Mouse (Mus musculus) midbrain, embryonic 15.5 days (tissue): ENCODE measurements around the gene Ncoa4. TPM values are rescaled to one million over a fixed set of nuclear protein-coding genes. Genes with fewer than 3 reads are reported as not detected.

Experiments
- ATAC-seq: fragments of 200-750 bp; cut with Nextera tagmentation; replicated peaks from 2 replicates; pipeline ENCODE4 v1.8.0; 2017; ENCODE audit warnings: moderate TSS enrichment
- H3K27ac ChIP-seq: fragments of 300-500 bp; sonication (generic); 2 replicates; pipeline ENCODE4 v1.5.1; 2015; ENCODE audit warnings: mild to moderate bottlenecking, inconsistent platforms
- H3K27me3 ChIP-seq: fragments of 300-500 bp; sonication (generic); replicated peaks from 2 replicates; pipeline ENCODE4 v1.6.1; 2015; ENCODE audit warnings: inconsistent platforms
- H3K36me3 ChIP-seq: fragments of 300-500 bp; sonication (generic); replicated peaks from 2 replicates; pipeline ENCODE4 v1.6.1; 2015; ENCODE audit warnings: inconsistent platforms
- H3K4me1 ChIP-seq: fragments of 300-500 bp; sonication (generic); 2 replicates; pipeline ENCODE4 v1.6.1; 2015; ENCODE audit warnings: inconsistent platforms
- H3K4me2 ChIP-seq: fragments of 300-500 bp; sonication (generic); 2 replicates; pipeline ENCODE4 v1.6.1; 2015; ENCODE audit warnings: inconsistent platforms, mild to moderate bottlenecking, moderate library complexity
- H3K4me3 ChIP-seq: fragments of 300-500 bp; sonication (generic); 2 replicates; pipeline ENCODE4 v1.5.1; 2015; ENCODE audit warnings: mild to moderate bottlenecking, inconsistent platforms
- H3K9ac ChIP-seq: fragments of 300-500 bp; sonication (generic); 2 replicates; pipeline ENCODE4 v1.6.1; 2015; ENCODE audit warnings: mild to moderate bottlenecking, inconsistent platforms
- H3K9me3 ChIP-seq: fragments of 300-500 bp; sonication (generic); 2 replicates; pipeline ENCODE4 v1.6.1; 2016; ENCODE audit warnings: inconsistent platforms
- WGBS: fragments of 180-500 bp; shearing (Covaris S2); methylation state at CpG from one replicate; pipeline ENCODE4 v1.1.7; 2015; ENCODE audit warnings: mixed read lengths; 5-methylcytosine and 5-hydroxymethylcytosine counted together
- polyA plus RNA-seq: library from polyadenylated mRNA; unstranded; fragments of >200 nt; fragmentation: Nextera tagmentation; extraction: Ambion mirVana; gene quantifications from 2 replicates; pipeline ENCODE4 v1.2.1, GENCODE M21; 2015

Ncoa4 gene
- polyA plus RNA-seq, 1 experiment from 2014 or later, result 104 TPM

DNA sequence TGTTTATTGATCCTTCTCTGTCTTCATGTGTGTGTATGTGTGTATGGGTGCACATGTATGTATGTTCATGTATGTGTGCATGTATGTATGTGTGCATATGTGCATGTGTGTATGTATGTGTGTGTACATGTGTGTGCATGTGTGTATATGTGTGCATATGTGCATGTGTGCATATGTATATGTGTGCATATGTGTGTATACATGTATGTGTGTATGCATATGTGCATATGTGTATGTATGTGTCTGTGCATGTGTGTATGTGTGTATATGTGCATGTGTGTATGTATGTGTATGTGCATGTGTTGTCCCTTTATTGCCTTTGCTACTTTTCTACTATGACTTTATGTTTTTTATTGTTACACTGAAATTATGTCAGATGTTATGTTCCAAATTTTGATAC lies 14.9 kb upstream of the Ncoa4 start:
- H3K27ac ChIP-seq, result no peak overlapping the region

DNA sequence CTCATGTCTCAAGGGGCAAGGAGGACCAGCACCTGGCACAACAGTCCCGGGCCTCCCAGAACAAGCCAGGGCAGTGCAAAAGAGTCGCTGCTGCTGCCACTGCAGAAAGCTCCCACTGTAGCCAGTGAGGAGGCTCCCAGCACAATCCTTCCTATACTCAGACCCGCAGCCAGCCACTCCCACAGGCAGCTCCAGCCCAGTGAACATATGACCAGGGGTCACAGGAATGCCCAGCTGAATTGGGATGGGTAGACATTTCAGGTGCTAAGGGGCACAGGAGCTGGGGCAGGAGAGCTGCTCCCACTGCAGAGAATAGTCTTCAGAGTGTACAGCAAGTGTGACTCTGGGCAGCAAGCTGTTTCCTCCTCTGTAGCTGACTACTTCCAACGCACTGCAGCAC lies 14.3 kb upstream of the Ncoa4 start:
- H3K4me1 ChIP-seq, result no peaks in the 10 kb centered on the region
- H3K4me3 ChIP-seq, result no peak overlapping the region
- no peak overlapping the region for H3K4me2 ChIP-seq
- WGBS, result 72% methylated on average over 4 of the region's 4 CpGs
- no peak for ATAC-seq
- H3K9me3 ChIP-seq, result no peaks in the 10 kb centered on the region
- no peak overlapping the region for H3K27ac ChIP-seq
- no peaks in the 10 kb centered on the region for H3K27me3 ChIP-seq
- no peaks in the 10 kb centered on the region for H3K36me3 ChIP-seq
- no peak overlapping the region for H3K9ac ChIP-seq

More for the DNA sequence above, 14.9 kb upstream of the Ncoa4 start:
- Histone ChIP-seq H3K27me3 (no peaks in the 10 kb centered on the region), H3K4me2 (no peak overlapping the region), H3K9ac (no peak overlapping the region), H3K9me3 (no peaks in the 10 kb centered on the region), H3K4me1 (no peaks in the 10 kb centered on the region), H3K36me3 (no peaks in the 10 kb centered on the region), H3K4me3 (no peak overlapping the region)
- ATAC-seq, result no peak

DNA sequence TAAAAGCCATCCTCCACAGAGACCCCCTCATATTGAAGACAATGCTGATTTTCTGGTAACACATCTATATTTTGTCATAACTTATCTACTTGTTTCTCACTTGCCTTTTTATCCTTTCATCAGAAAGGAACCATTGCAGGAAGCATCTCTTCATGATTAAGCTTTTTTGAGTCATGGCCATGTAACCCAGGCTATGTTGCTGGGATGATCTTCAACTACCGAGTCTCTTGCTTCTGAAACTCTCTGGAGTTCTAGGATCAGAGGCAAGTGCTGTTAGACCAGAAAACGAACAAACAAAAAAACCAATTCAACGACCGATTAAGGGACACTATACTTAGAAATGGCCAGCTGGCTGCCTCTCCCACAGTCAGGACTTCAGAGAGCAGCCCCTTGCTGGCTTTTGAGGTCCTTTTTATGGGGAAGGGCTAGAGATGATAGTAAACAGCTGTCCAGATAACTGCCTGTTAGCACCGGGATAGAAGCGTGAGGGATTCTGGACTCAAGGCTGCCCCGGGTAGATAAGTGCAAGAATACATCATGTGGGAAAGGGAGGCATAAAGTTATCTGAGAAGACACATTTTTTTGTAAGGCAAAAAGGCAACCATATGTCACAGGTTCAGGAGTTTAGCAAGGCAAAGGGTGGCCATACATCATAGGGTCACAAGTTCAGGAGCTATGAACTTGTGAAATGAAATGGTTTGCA lies 13.7 kb upstream of the Ncoa4 start:
- Histone ChIP-seq H3K27ac (no peak overlapping the region), H3K9me3 (no peaks in the 10 kb centered on the region), H3K9ac (no peak overlapping the region), H3K4me3 (no peak overlapping the region), H3K36me3 (no peaks in the 10 kb centered on the region), H3K4me1 (no peaks in the 10 kb centered on the region), H3K4me2 (no peak overlapping the region), H3K27me3 (no peaks in the 10 kb centered on the region)
- 86% methylated on average over 7 of the region's 7 CpGs for WGBS
- no peak for ATAC-seq

DNA sequence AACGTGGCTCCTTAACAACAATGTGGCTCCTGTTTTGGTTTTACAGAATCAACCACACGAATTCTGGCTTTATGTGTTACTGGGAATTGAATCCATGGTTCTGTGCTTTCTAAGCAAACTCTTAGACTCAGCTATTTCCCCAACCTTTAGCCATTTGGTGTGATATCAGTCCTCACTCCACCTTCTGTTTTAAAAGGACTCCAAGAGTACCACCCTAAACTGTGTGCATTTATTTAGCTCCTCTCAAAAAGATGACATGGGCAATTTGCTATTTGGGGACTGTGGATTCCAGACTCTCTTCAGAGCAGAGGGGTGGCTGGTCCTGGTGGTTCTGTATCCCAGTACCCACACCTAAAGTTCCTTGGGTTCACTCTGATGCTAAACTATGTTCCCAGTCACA lies 13.1 kb upstream of the Ncoa4 start:
- Histone ChIP-seq H3K27ac (no peak overlapping the region), H3K4me2 (no peak overlapping the region), H3K4me3 (no peak overlapping the region), H3K36me3 (no peaks in the 10 kb centered on the region), H3K9ac (no peak overlapping the region), H3K27me3 (no peaks in the 10 kb centered on the region), H3K4me1 (no peaks in the 10 kb centered on the region), H3K9me3 (no peaks in the 10 kb centered on the region)
- 78% methylated on average over 2 of the region's 2 CpGs for WGBS
- no peak for ATAC-seq

DNA sequence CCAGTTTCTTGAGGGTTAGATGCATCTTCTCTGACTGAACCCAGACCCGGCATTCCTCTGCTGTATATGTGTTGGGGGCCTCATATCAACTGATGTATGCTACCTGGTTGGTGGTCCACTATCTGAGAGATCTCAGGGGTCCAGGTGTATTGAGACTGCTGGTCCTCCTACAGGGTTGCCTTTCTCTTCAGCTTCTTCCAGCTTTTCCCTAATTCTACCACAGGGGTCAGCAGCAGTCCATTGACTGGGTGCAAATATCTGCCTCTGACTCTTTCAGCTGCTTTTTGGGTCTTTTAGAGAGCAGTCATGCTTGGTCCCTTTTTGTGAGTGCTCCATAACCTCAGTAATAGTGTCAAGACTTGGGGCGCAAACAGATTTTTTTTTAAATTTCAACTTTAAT lies 8.8 kb upstream of the Ncoa4 start:
- Histone ChIP-seq H3K27me3 (no peaks in the 10 kb centered on the region), H3K9ac (no peak overlapping the region), H3K36me3 (no peaks in the 10 kb centered on the region), H3K4me1 (no peaks in the 10 kb centered on the region), H3K4me3 (no peak overlapping the region), H3K27ac (no peak overlapping the region), H3K4me2 (no peak overlapping the region), H3K9me3 (no peaks in the 10 kb centered on the region)
- 91% methylated on average over 2 of the region's 2 CpGs for WGBS
- no peak for ATAC-seq

DNA sequence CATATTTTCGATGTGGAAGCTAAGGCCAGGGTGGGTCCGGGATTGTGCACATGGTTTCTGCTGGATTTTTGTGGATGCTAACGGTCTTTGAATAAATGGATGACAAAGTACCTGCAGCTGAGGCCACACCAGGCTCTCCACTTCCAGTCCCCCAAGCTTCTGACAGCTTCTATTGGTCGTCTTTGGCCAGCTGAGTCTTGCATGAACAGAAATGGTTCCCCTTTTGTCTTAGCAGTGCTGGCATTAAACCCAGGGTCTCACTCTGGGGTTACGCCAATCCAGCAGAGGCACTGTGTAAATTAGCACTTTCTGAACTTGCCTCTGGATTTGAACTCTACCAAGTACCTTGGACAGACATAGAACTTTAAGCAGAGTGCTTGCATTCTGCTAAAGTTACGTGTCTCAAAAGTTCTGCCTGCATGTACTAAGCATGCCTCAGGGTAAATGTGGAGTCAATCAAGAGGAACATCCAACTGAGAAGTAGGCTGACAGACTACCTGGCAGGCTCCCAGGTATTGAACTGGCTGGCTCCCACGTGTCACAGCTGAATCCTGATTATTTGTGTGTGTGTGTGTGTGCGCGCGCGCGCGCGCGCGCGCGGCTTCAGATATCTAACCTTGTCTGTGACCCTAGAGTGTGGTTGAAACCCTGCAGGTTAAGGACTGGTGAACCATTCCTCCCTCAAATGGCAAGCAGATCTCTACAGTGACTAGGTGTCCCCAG lies 7.3 kb upstream of the Ncoa4 start:
- Histone ChIP-seq H3K4me1 (no peaks in the 10 kb centered on the region), H3K4me2 (no peak overlapping the region), H3K9ac (no peak overlapping the region), H3K9me3 (no peaks in the 10 kb centered on the region), H3K27ac (no peak overlapping the region), H3K27me3 (no peaks in the 10 kb centered on the region), H3K4me3 (no peak overlapping the region), H3K36me3 (no peaks in the 10 kb centered on the region)
- no peak for ATAC-seq
- WGBS, result 92% methylated on average over 18 of the region's 18 CpGs

DNA sequence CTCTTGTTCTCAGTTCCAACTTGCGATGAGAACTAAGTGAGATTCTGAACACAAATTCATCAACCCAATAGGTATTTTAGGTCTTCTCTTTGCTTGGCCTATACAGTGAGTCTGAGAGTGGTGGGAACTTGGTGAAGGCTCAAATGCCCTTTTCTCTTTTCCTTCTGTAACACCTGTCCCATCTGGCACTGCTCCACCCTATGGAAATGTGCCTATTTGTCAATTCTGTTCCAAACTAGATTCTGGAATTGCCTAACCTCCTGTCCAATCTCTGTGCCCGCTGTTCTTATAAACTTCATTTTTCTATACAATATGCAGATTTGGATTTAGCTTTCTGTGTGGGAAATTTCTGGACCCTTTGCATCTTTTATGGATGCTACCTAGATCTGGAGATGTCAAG lies 6.5 kb upstream of the Ncoa4 start:
- Histone ChIP-seq H3K9ac (no peak overlapping the region), H3K4me2 (no peak overlapping the region), H3K27ac (no peak overlapping the region), H3K36me3 (no peaks in the 10 kb centered on the region), H3K4me1 (no peaks in the 10 kb centered on the region), H3K4me3 (no peak overlapping the region), H3K27me3 (no peaks in the 10 kb centered on the region), H3K9me3 (no peaks in the 10 kb centered on the region)
- ATAC-seq, result no peak
- WGBS, result 97% methylated on average over 2 of the region's 2 CpGs

DNA sequence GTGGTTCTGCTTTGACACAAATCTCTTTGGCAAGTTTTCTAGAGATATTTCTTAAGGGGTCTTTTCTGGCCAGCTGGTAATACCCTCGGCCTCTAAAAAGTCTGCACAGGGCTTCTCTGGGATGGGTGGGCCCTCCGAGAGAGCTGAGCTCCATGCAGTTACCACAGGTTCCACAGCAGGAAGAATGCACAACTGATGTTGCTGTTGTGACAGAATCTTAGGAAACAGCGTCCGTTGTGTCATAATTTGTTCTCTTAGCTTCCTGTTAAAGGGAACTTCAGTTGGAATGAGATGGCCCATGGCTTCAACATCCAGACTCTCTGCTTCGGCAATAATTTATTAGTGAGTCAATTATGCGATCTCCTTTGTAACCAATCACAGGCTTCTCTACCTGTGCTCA lies 4.9 kb upstream of the Ncoa4 start:
- Histone ChIP-seq H3K27ac (no peak overlapping the region), H3K4me3 (no peak overlapping the region), H3K4me2 (no peak overlapping the region), H3K27me3 (no peaks in the 10 kb centered on the region), H3K9ac (no peak overlapping the region), H3K36me3 (no peaks in the 10 kb centered on the region), H3K4me1 (peaks cover 5% of the 10 kb centered on the region), H3K9me3 (no peaks in the 10 kb centered on the region)
- ATAC-seq, result no peak
- 91% methylated on average over 6 of the region's 6 CpGs for WGBS

DNA sequence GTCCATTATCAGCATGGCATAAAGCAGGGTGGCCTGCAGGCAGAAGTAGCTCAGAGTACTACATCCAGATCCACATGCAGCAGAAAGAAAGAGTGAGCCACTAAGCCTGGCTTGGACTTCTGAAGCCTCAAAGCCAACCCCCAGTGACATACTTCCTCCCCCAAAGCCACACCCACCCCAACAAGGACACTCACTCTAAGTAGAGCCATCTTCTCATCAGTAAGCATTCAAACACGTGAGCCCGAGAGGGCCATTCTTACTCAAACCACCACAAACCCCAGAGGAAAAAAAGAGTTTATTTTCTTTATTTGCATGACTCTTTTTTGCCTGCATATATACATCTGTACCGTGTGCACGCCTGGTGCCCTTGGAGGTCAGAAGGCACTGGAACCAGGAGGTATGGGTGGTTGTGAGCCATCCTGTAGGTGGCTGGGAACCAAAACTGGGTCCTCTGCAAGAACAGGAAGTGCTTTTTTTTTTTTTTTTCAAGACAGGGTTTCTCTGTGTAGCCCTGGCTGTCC lies 455 bp upstream of the Ncoa4 start:
- Histone ChIP-seq H3K27me3 (no peaks in the 10 kb centered on the region), H3K9ac (peak overlapping the region; percentile 99), H3K27ac (peak overlapping the region; percentile 91), H3K4me1 (peaks cover 29% of the 10 kb centered on the region), H3K9me3 (no peaks in the 10 kb centered on the region), H3K4me3 (peak overlapping the region; percentile 99), H3K36me3 (no peaks in the 10 kb centered on the region), H3K4me2 (peak overlapping the region; percentile 81)
- ATAC-seq, result peak; percentile 72
- WGBS, result 35% methylated on average over 4 of the region's 4 CpGs

DNA sequence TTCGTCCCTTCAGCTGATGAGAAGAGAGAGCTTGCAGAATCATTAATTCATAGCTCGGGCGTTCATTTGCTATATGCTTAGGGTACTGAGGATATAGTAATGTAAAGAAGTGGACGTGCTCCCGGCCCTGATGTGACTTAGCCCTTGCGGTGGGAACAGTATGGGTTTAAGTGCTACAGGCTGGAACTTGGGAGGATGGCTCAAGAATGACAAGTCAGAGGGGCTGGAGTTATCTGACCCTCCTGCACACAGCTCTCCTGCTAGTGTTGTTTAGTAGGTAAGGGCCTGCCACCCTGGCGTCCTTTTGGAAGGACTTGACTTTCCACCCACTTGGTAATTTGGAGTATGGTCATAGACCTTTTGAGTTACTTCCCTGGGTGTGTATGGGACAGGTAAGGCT lies 898 bp downstream of the Ncoa4 start:
- H3K4me3 ChIP-seq, result peak overlapping the region; percentile 99
- H3K27ac ChIP-seq, result peak overlapping the region; percentile 91
- peak overlapping the region; percentile 99 for H3K9ac ChIP-seq
- H3K4me1 ChIP-seq, result peaks cover 35% of the 10 kb centered on the region
- no peaks in the 10 kb centered on the region for H3K9me3 ChIP-seq
- no peaks in the 10 kb centered on the region for H3K27me3 ChIP-seq
- no peak for ATAC-seq
- WGBS, result 44% methylated on average over 7 of the region's 7 CpGs
- H3K4me2 ChIP-seq, result peak overlapping the region; percentile 81
- H3K36me3 ChIP-seq, result no peaks in the 10 kb centered on the region

DNA sequence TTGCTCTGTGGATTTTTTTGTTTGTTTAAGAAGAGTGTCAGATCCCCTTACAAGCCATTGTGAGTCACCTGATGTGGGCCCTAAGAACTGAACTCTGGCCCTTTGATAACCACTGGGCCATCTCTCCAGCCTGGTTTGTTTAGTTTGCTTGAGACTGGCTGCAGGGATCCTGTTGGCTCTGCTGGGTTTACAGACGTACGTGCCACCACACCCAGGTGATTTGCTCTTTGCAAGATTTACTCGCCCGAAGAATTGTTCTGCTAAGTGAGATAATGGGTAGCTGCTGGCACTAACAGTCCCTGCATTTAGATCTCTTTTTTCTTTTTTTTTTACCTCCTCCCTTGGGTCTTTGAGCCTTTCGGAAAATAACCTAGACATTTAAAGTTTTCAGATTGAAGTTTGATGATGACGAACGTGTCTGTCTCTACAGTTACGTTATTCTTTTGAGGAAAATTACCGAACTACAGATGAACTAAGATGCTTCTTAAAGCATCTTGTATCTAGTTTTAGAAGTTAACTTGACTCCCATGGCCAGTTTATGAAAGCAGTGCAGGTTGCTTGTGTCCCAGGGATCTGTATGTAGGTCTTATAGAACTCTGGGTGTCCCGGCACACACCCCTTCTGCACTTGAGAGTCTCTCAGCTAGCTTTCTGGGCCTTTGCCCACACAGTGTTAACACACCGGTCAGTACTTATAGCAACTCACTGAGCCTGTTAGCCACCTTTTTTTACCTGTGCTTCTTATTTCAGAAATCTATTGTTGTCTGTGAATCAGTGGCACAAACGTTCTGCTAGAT lies 1.6 kb downstream of the Ncoa4 start:
- Histone ChIP-seq H3K27ac (no peak overlapping the region), H3K4me1 (peaks cover 40% of the 10 kb centered on the region), H3K9ac (no peak overlapping the region), H3K27me3 (no peaks in the 10 kb centered on the region), H3K4me2 (peak overlapping the region; percentile 81), H3K4me3 (peak overlapping the region; percentile 99), H3K36me3 (no peaks in the 10 kb centered on the region), H3K9me3 (no peaks in the 10 kb centered on the region)
- no peak for ATAC-seq
- 88% methylated on average over 12 of the region's 12 CpGs for WGBS

DNA sequence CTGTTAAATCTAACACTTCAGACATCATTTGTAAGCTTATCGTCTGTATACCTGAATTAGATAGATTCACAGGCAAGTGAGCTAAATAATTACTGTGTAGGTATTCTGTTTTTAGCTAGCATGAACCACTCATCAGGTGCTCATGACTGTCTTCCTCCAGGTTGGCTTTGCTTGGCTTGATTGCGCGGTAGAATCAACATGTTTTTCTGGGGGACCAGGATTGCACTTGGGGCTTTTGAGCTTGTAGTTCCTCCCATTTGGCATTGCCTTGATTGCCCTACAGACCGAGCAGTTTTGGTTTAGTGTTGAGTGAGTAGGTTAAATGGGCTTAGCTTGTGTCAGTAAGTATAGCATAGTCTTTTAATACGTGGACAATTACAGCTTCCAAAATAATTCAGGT lies 2.6 kb downstream of the Ncoa4 start:
- Histone ChIP-seq H3K27ac (no peak overlapping the region), H3K4me3 (no peak overlapping the region), H3K9ac (no peak overlapping the region), H3K4me1 (peaks cover 41% of the 10 kb centered on the region), H3K9me3 (no peaks in the 10 kb centered on the region), H3K4me2 (no peak overlapping the region), H3K36me3 (no peaks in the 10 kb centered on the region), H3K27me3 (no peaks in the 10 kb centered on the region)
- no peak for ATAC-seq
- 96% methylated on average over 5 of the region's 5 CpGs for WGBS
